Mouse (Mus musculus) left cerebral cortex, postnatal 14 days (tissue): ENCODE data around the gene Acss3. TPM values are rescaled to one million over a fixed set of nuclear protein-coding genes. Genes with fewer than 3 reads are reported as not detected.

Source experiments
- DNase-seq, 2 experiments: peaks; one replicate each; pipeline ENCODE4 v3.0.0; 2021 to 2022; ENCODE audit warnings: low spot score in 2 of 2, mixed read lengths in 1 of 2
- intact Hi-C: fragments of 180-260 bp; cut with DNase I; formaldehyde crosslinking; loops from one replicate; pipeline ENCODE4 v1.15.1; 2025
- long read RNA-seq, 2 experiments: library from polyadenylated mRNA; stranded (forward); transcript quantifications; one replicate each; pipeline ENCODE4 v2.0.0; 2021
- total RNA-seq, 2 experiments: library from RNA; stranded (reverse); gene quantifications; 2 replicates each; pipeline ENCODE4 v1.2.3; 2021

Gene Acss3
- total RNA-seq, result under 1 TPM; 0.68 to 0.74 TPM
- long read RNA-seq, experiment 1, partial matches to known transcripts, result 0 of 1 reads
- long read RNA-seq, experiment 1, other reads (novel, unspliced or antisense), result 1 of 1 reads
- long read RNA-seq, experiment 2, full-length matches to known transcripts, result 1 of 2 reads
- long read RNA-seq, experiment 2, partial matches to known transcripts, result 0 of 2 reads
- long read RNA-seq, experiment 2, other reads (novel, unspliced or antisense), result 1 of 2 reads

GRCm38 (mm10) chr10:107123529-107124335, at the start of gene Acss3:
Gene Acss3 (minus strand): TSS chr10:107123668.
- no peak for DNase-seq
- intact Hi-C loops, result no loop called here

GRCm38 (mm10) chr10:107172003-107172689, 48.7 kb upstream of the Acss3 start:
- intact Hi-C loops, result no loop called here
- DNase-seq, result no peak

DNA sequence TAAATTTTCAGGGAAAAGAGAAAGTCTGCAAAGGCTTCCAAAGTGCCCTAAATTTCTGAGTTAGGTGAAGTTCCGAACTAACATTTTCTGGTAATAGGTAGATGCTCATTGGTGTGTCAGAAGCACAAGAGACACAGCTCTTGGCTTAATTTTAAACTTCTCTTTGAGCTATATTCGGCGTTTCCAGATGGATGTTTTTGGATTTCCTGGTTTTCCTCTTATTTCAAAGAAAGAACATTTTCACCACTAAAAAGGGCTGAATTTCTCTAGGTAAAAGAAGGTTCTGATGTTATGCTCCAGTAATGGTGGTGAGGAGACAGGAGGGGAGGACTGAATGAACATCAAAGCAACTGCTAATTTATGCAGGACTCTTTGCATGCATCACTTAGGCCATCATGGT, 43.0 kb upstream of the Acss3 start:
- intact Hi-C loops, result no loop called here
- DNase-seq, result no peak

GRCm38 (mm10) chr10:107148759-107149158, 25.3 kb upstream of the Acss3 start:
- intact Hi-C loops, result no loop called here

DNA sequence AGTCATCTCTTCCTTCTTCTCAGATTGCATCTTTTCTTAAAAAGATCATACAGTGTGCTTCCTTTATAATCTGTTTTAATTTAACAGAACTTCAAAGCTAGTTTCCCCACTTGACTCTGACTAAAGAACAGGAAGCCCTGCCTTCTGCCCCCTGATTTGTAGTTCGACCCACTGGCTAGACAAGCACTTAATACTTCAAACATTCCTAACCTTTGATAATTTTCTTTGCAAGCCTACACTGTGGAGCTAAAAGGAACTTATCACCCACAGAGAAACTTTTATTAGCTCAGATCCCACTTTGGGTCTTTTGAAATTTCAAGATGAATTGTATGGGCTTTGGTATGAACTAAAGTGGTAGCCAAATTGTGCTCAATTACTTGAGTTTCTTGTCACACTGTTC, 20.5 kb upstream of the Acss3 start:
- intact Hi-C loops, result no loop called here
- DNase-seq, result no peak

More at GRCm38 (mm10) chr10:107148759-107149158, 25.3 kb upstream of the Acss3 start:
- no peak for DNase-seq

DNA sequence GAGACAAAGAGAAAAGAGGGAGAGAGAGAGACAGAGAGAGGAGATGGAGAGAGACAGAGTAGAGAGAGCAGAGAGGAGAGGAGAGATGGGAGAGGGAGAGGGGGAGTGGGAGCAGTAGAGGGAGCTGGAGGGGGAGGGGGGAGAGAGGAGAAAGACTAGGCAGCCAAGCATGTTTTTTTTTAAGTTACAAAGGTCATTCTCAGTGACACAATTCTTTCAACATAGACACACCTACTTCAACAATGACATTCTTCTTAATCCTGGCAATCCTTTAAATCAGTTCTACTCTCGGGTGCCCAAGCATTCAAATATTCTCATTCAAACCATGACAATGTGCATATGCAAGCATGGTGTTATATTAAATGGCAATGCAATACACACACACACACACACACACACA, 19.4 kb upstream of the Acss3 start:
- intact Hi-C loops, result no loop called here
- no peak for DNase-seq

DNA sequence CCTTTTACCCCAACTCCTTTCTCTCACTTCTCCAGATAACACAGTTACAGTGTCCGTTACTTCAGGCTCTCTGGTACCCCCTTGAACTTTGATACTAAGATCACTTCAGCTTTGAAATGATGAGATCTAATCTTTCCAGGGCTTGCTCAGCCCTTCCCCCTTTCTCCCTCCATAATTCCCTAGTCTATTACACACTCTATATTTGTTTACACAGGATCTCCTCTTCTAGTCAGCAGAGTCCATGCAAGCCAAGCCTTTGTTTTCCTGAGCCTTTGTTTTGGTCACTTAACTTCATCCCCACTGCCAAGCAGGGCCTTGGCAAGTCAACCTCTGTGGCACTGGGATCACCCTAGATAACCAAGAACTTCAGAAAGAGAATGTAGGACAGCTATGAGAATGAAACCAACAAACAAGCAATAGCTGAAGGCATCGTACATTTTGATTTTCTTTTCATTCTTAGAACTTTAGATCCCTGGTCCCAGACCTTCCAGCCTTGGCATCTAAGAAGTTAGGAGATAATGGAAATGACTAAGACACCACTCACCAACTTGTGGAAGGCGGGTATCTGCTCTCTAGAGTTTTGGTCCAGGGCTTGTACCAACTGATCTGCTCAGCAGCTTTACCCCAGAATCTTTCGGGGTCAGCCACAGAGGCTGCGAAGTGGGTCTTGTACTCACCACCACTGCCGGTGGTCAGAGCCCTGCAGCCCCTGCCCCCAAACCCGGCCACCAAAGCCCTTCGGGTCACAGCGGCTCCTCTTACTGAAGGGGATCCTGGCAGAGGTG, 532 bp downstream of the Acss3 start:
- intact Hi-C loops, result no loop called here
- DNase-seq, result no peak

DNA sequence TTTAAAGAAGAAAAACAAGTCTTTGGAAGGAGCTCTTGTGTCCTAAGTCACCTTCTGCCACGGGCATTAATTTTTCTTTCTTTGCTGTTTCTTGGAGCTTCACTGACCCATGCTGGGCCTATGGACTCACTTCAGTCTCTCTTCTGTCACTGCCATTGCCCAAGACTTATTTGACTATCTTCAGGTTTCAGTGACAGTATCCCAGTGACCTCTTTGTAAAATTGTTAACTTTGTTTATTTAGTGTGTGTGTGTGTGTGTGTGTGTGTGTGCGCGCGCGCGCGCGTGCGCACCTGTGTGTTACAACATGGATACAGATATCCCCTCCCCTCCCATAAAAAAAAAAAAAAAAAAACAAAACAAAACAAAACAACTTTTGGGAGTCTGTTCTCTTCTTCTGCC, 2.2 kb downstream of the Acss3 start:
- intact Hi-C loops, result no loop called here
- DNase-seq, result no peak

GRCm38 (mm10) chr10:107119135-107119534, 4.3 kb downstream of the Acss3 start:
- intact Hi-C loops, result no loop called here
- DNase-seq, result no peak

GRCm38 (mm10) chr10:107116709-107117267, 6.7 kb downstream of the Acss3 start:
- DNase-seq, result no peak

DNA sequence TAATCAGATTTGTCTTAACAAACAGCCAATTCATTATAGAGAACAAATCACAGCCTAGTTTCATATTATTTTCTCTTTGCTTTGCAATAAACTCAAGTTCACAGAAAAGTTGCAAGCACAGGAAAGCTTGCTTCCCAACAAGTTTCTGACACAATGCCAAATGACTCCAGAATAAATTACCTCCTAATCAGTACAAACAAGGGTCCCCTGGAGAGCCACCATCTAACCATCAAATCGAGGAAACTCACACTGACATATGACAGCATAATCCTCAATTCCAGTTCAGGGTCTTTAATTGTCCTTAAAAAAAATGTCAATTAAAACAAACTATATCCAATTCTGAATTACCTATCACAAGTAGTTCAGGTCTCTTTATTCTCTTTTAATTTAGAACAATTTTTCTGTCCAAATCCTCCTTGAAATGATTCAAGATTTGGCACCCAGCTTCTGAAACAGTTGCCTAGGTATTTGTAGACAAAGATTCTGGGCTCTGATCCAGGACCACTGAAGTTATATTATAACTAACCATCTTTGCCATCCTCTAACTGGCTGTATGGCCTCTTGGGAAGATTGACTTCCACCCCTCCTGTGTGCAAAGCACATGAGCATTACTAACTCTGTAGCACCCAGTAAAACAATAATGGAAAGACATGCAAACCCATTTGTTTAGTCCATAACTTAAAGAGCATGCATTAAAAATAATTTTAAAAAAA, 7.4 kb downstream of the Acss3 start:
- intact Hi-C loops, result no loop called here
- peak; percentile 23 to 50 for DNase-seq

More at GRCm38 (mm10) chr10:107116709-107117267, 6.7 kb downstream of the Acss3 start:
- intact Hi-C loops, result no loop called here

- intact Hi-C loops, result no loop called here
- no peak for DNase-seq
Observed at GRCm38 (mm10) chr10:107115121-107115520, 8.3 kb downstream of the Acss3 start.

GRCm38 (mm10) chr10:107094452-107094851, 29.0 kb downstream of the Acss3 start:
- peak in 1 of 2 experiments; percentile 6 for DNase-seq
- intact Hi-C loops, result no loop called here

- DNase-seq, result no peak
- intact Hi-C loops, result no loop called here
Observed at GRCm38 (mm10) chr10:107053846-107054624, 69.4 kb downstream of the Acss3 start.

- DNase-seq, result no peak
- intact Hi-C loops, result no loop called here
Observed at GRCm38 (mm10) chr10:107050489-107050888, 73.0 kb downstream of the Acss3 start.

DNA sequence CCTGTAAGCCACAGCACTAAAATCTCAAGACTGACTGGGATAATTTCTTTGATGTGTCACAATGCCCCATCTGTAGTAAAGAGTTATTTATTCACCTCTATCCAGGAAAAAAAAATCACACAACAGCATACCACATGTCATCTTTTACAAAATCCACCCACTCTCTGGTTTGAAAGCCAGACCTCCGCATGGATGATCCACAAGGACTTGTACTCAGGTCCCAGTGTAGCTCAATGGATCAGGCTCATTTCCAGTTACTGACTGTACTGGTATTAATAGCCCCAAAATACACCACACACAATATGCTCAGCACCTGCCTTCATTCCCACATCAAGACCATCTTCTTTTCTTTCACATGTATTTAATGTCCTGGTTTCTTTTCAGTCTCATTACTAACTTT, 80.8 kb downstream of the Acss3 start:
- no peak for DNase-seq
- intact Hi-C loops, result no loop called here

DNA sequence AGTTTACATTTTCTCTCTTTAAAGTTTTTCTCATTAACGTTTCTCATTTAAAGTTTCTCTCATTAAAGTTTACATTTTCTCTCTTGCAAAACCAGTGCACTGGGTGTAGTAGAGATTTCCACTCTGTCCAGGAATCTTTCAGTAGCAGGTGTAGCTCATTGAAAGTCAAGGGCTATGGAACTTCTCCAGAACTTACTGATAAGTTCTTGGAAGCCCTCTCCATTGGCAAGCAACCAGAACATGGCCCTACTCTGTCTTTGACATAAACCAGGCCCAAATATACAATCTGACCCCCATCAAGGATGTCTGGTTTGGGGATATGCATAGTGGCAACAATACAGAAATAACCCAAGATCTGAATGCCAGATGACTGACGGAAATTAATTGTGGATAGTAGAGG, 82.6 kb downstream of the Acss3 start:
- no peak for DNase-seq
- intact Hi-C loops, result no loop called here

DNA sequence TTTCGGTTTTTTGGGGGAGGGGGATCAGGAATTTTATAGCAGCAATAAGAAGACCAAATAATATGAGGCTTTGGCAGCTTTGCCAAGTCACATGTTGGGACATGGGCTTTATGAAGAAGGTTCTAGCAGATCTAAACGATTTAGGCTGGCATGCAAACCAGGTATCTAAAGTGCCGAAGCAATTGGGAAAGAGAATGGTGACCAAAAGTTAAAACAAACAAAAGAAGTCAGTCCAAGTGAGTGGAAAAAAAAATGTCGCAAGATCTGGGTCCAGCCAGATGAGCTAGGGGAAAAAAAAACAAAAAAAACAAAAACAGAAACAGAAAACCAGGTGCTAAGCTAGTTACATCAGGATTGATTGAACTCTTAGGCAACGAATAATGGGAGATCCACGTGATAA, 83.1 kb downstream of the Acss3 start:
- DNase-seq, result no peak
- intact Hi-C loops, result no loop called here
